Mouse (Mus musculus) kidney, postnatal 36 days (tissue): ENCODE measurements around the gene Akap2.

ENCODE experiments used
- DNase-seq, 2 experiments: peaks; one replicate each; pipeline ENCODE4 v3.0.0; 2021 to 2022; ENCODE audit warnings: mixed read lengths in 2 of 2

Gene Akap2

GRCm38 (mm10) chr4:57798286-57799018 lies 81.0 kb downstream of the Akap2 start:
- DNase-seq: no peak

GRCm38 (mm10) chr4:57799297-57799696 lies 81.8 kb downstream of the Akap2 start:
- no peak for DNase-seq

- peak in 1 of 2 experiments; percentile 42 for DNase-seq
Measured at GRCm38 (mm10) chr4:57801239-57801638, 83.8 kb downstream of the Akap2 start.

GRCm38 (mm10) chr4:57801986-57802385 lies 84.5 kb downstream of the Akap2 start:
- no peak for DNase-seq

GRCm38 (mm10) chr4:57802411-57802810 lies 85.0 kb downstream of the Akap2 start:
- DNase-seq: no peak

- DNase-seq: no peak
Measured at GRCm38 (mm10) chr4:57804902-57805301, 87.4 kb downstream of the Akap2 start.

GRCm38 (mm10) chr4:57809449-57809848 lies 92.0 kb downstream of the Akap2 start:
- peak in 1 of 2 experiments; percentile 41 for DNase-seq

- no peak for DNase-seq
Measured at GRCm38 (mm10) chr4:57812075-57812474, 94.6 kb downstream of the Akap2 start.

- peak; percentile 55 to 69 for DNase-seq
Measured at GRCm38 (mm10) chr4:57812916-57813575, 95.6 kb downstream of the Akap2 start.

- DNase-seq: no peak
Measured at GRCm38 (mm10) chr4:57813576-57813945, 96.1 kb downstream of the Akap2 start.

- no peak for DNase-seq
Measured at GRCm38 (mm10) chr4:57815355-57815754, 97.9 kb downstream of the Akap2 start.

GRCm38 (mm10) chr4:57816146-57816545 lies 98.7 kb downstream of the Akap2 start:
- DNase-seq: no peak

- DNase-seq: no peak
Measured at GRCm38 (mm10) chr4:57820839-57821374, 103.5 kb downstream of the Akap2 start.

- DNase-seq: no peak
Measured at GRCm38 (mm10) chr4:57821556-57822356, 104.3 kb downstream of the Akap2 start.

GRCm38 (mm10) chr4:57822641-57823040 lies 105.2 kb downstream of the Akap2 start:
- no peak for DNase-seq

- no peak for DNase-seq
Measured at GRCm38 (mm10) chr4:57824626-57825240, 107.3 kb downstream of the Akap2 start.

- no peak for DNase-seq
Measured at GRCm38 (mm10) chr4:57826272-57826671, 108.8 kb downstream of the Akap2 start.

- no peak for DNase-seq
Measured at GRCm38 (mm10) chr4:57829131-57829530, 111.7 kb downstream of the Akap2 start.

- DNase-seq: no peak
Measured at GRCm38 (mm10) chr4:57829740-57830139, 112.3 kb downstream of the Akap2 start.

GRCm38 (mm10) chr4:57832318-57832717 lies 114.9 kb downstream of the Akap2 start:
- no peak for DNase-seq

- no peak for DNase-seq
Measured at GRCm38 (mm10) chr4:57833060-57833459, 115.6 kb downstream of the Akap2 start.

GRCm38 (mm10) chr4:57834141-57834540 lies 116.7 kb downstream of the Akap2 start:
- DNase-seq: peak in 1 of 2 experiments; percentile 61

- no peak for DNase-seq
Measured at GRCm38 (mm10) chr4:57837089-57837488, 119.6 kb downstream of the Akap2 start.
